Mouse (Mus musculus) testis, adult 2 months (tissue): Measurements from ENCODE around the gene Cdca7.

Source experiments
- CTCF ChIP-seq: fragments of 200-500 bp; IDR thresholded peaks from 2 replicates; pipeline ENCODE4 v1.5.1; 2012; ENCODE audit warnings: low read depth, mild to moderate bottlenecking, inconsistent platforms, low read length, moderate library complexity; ENCODE audit not compliant: control insufficient read depth, insufficient read depth, insufficient replicate concordance
- POLR2A ChIP-seq: fragments of 200-500 bp; IDR thresholded peaks from 2 replicates; pipeline ENCODE4 v1.6.1; 2012; ENCODE audit warnings: low read depth, mild to moderate bottlenecking, inconsistent platforms, low read length, moderate library complexity; ENCODE audit not compliant: control insufficient read depth

DNA sequence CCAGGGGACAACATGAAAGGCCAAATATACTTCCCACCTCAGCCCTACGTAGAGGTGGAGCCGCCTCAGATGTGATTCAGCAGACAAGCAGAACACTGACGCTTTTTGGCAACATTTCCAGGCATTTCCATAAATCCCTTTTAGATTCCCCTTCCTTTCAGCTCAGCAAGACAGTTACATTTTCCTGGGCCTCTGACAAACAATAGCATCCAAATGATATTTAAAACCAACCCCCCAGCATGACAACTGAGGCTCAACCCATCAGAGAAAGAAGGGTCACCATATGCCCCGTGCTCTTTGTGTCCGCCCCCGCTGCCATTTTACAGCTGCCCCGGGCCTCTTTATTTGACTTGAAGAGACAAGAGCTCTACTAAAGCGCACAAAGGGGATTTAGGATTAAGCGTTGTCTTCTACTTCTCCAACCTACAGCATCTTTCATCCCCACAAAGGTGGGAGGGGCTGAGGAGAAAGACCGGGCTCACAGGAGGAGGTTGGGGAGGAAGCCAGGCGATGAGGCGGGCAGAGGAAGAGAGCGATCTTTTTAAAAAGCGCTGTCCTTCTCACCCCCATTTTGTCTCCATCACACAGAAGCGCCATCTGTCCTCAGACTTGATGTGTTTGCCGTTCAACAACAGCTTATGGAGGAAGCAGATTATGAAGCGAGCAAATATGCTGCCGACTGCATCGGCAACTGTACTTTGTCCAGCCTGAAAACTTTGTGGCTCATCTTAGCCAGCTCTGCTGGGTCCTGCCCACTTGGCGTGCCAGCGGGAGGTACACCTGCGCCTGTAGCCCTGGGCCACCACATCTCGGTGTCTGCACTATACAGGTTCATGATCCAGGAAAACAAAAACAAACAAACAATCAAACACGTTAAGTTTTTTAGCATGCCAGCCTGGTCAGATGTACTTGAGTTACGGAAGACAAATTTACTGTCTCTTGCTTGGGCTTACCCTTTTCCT, 53.7 kb downstream of the Cdca7 start:
- TF ChIP-seq CTCF (no peak), POLR2A (no peak)
